Mouse (Mus musculus) E14TG2a.4 (cell line): ENCODE measurements around the gene Specc1.

Experiments used
- H3K27me3 ChIP-seq: 2 replicates; pipeline ENCODE4 v1.6.1; 2014; ENCODE audit warnings: low read length, control low read depth; ENCODE audit not compliant: insufficient read depth
- H3K36me3 ChIP-seq: 2 replicates; pipeline ENCODE4 v1.6.1; 2014; ENCODE audit warnings: low read length, control low read depth; ENCODE audit not compliant: insufficient read depth
- H3K4me1 ChIP-seq: replicated peaks from 2 replicates; pipeline ENCODE4 v1.6.1; 2014; ENCODE audit warnings: low read depth, low read length, control low read depth
- H3K4me3 ChIP-seq: replicated peaks from 2 replicates; pipeline ENCODE4 v1.5.1; 2014; ENCODE audit warnings: mild to moderate bottlenecking, low read length
- H3K9me3 ChIP-seq: 2 replicates; pipeline ENCODE4 v1.6.1; 2014; ENCODE audit warnings: low read length, control low read depth
- CTCF ChIP-seq: conservative IDR thresholded peaks from 2 replicates; pipeline ENCODE4 v1.5.1; 2014; ENCODE audit warnings: low read length
- NANOG ChIP-seq: IDR thresholded peaks from 2 replicates; pipeline ENCODE4 v1.6.1; 2014; ENCODE audit warnings: borderline replicate concordance, low read length, mixed read lengths
- POU5F1 ChIP-seq: IDR thresholded peaks from 2 replicates; pipeline ENCODE4 v1.6.1; 2014; ENCODE audit warnings: low read length, borderline replicate concordance

The Specc1 gene

GRCm38 (mm10) chr11:62034564-62034963 is 78.0 kb downstream of the Specc1 start:
- TF ChIP-seq CTCF, result no peak
- no peak for TF ChIP-seq POU5F1
- no peak for TF ChIP-seq NANOG
- Histone ChIP-seq H3K9me3 (no peaks in the 10 kb centered on the region), H3K27me3 (peaks cover 5% of the 10 kb centered on the region; the same call in 1 of the 2 replicates), H3K4me1 (peaks cover 29% of the 10 kb centered on the region), H3K4me3 (no peak overlapping the region), H3K36me3 (no peaks in the 10 kb centered on the region)

- Histone ChIP-seq H3K4me1 (peaks cover 36% of the 10 kb centered on the region), H3K4me3 (no peak overlapping the region), H3K9me3 (no peaks in the 10 kb centered on the region), H3K36me3 (no peaks in the 10 kb centered on the region), H3K27me3 (peaks cover 5% of the 10 kb centered on the region; the same call in 1 of the 2 replicates)
- TF ChIP-seq NANOG (no peak), POU5F1 (no peak), CTCF (no peak)
Observed at GRCm38 (mm10) chr11:62035220-62035619, 78.7 kb downstream of the Specc1 start.

GRCm38 (mm10) chr11:62040122-62040521 is 83.6 kb downstream of the Specc1 start:
- TF ChIP-seq POU5F1 (peak; percentile 66; the same call in 1 of the 2 replicates), CTCF (no peak)

GRCm38 (mm10) chr11:62044627-62045026 is 88.1 kb downstream of the Specc1 start:
- Histone ChIP-seq H3K27me3 (no peaks in the 10 kb centered on the region), H3K36me3 (no peaks in the 10 kb centered on the region), H3K4me1 (peaks cover 12% of the 10 kb centered on the region), H3K9me3 (no peaks in the 10 kb centered on the region), H3K4me3 (no peak overlapping the region)
- no peak for TF ChIP-seq NANOG
- no peak for TF ChIP-seq POU5F1
- peak; percentile 24 for TF ChIP-seq CTCF

More at GRCm38 (mm10) chr11:62040122-62040521, 83.6 kb downstream of the Specc1 start:
- peaks cover 32% of the 10 kb centered on the region for H3K4me1 ChIP-seq
- no peaks in the 10 kb centered on the region for H3K36me3 ChIP-seq
- H3K27me3 ChIP-seq, result peaks cover 5% of the 10 kb centered on the region; the same call in 1 of the 2 replicates
- no peaks in the 10 kb centered on the region for H3K9me3 ChIP-seq
- H3K4me3 ChIP-seq, result no peak overlapping the region

- no peaks in the 10 kb centered on the region for H3K36me3 ChIP-seq
- H3K27me3 ChIP-seq, result no peaks in the 10 kb centered on the region
- TF ChIP-seq POU5F1, result no peak
- TF ChIP-seq CTCF, result no peak
- TF ChIP-seq NANOG, result no peak
- no peaks in the 10 kb centered on the region for H3K9me3 ChIP-seq
- H3K4me1 ChIP-seq, result peaks cover 18% of the 10 kb centered on the region
- no peak overlapping the region for H3K4me3 ChIP-seq
Observed at GRCm38 (mm10) chr11:62045964-62046363, 89.4 kb downstream of the Specc1 start.

- TF ChIP-seq CTCF, result peak; percentile 72
- no peak for TF ChIP-seq POU5F1
- Histone ChIP-seq H3K27me3 (no peaks in the 10 kb centered on the region), H3K36me3 (no peaks in the 10 kb centered on the region), H3K9me3 (no peaks in the 10 kb centered on the region), H3K4me3 (no peak overlapping the region), H3K4me1 (peaks cover 31% of the 10 kb centered on the region)
Observed at GRCm38 (mm10) chr11:62047817-62048640, 91.5 kb downstream of the Specc1 start.

GRCm38 (mm10) chr11:62049170-62049569 is 92.6 kb downstream of the Specc1 start:
- Histone ChIP-seq H3K4me1 (peaks cover 34% of the 10 kb centered on the region), H3K36me3 (no peaks in the 10 kb centered on the region), H3K27me3 (no peaks in the 10 kb centered on the region), H3K4me3 (no peak overlapping the region), H3K9me3 (no peaks in the 10 kb centered on the region)
- TF ChIP-seq NANOG, result no peak
- TF ChIP-seq POU5F1, result no peak
- no peak for TF ChIP-seq CTCF

GRCm38 (mm10) chr11:62050356-62051330 is 94.1 kb downstream of the Specc1 start:
- 0 out of 2 replicates have a peak overlapping the region, but pooled peaks have one; percentile 26 for H3K4me3 ChIP-seq
- H3K4me1 ChIP-seq, result peaks cover 43% of the 10 kb centered on the region
- TF ChIP-seq NANOG, result no peak
- TF ChIP-seq POU5F1, result no peak
- no peak for TF ChIP-seq CTCF
- H3K36me3 ChIP-seq, result no peaks in the 10 kb centered on the region
- H3K9me3 ChIP-seq, result no peaks in the 10 kb centered on the region
- no peaks in the 10 kb centered on the region for H3K27me3 ChIP-seq
